Mouse (Mus musculus): ENCODE results near the gene Slc37a3. TPM values are rescaled to one million over a fixed set of nuclear protein-coding genes. Genes with fewer than 3 reads are reported as not detected.
A peak's percentile ranks its signal among the peaks of the same experiment; 100 is the strongest.

Gene Slc37a3
- polyA plus RNA-seq, 1 experiment from 2014 or later: 24.4 TPM

DNA sequence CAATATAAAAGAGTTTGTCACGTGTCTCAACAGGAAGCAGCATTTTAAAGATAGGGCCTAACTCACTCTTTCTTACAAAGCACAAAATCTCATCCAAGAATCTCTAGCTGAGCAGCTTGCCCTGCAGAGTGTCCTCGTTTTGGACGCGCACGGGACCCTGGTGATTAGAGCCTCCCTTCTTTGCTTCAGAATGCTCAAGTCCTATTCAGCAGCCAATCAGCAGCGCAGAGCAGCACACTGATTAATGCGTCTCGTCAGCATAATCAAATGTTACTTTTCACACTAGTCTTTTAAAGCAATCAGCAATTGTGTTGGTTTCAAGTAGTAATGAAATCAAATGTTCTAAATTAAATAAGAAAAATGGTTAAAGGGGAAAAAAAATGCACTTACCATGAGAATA is 39.1 kb downstream of the Slc37a3 start:
- no peaks in the 10 kb centered on the region for H3K27me3 ChIP-seq (replicated peaks; ENCODE audit: insufficient read depth, low read length)
- no peaks in the 10 kb centered on the region for H3K4me1 ChIP-seq (ENCODE audit: insufficient read depth, low read depth, low read length)
- DNase-seq (ENCODE audit: low spot score): no peak
- no peak overlapping the region for H3K9ac ChIP-seq (replicated peaks; ENCODE audit: low read depth)
- H3K4me2 ChIP-seq (replicated peaks; ENCODE audit: low read depth, low read length): no peak overlapping the region
- no peak for ATAC-seq
- H3K4me3 ChIP-seq (ENCODE audit: low read depth, low read length): no peak overlapping the region
- peaks cover 20% of the 10 kb centered on the region for H3K36me3 ChIP-seq (ENCODE audit: insufficient read depth, low read length)
- TF ChIP-seq EP300 (IDR thresholded peaks at IDR 0.05): no peak
- TF ChIP-seq CTCF (IDR thresholded peaks at IDR 0.05): no peak
- WGBS: 89% methylated on average over 8 of the region's 8 CpGs
- no peaks in the 10 kb centered on the region for H3K9me3 ChIP-seq (ENCODE audit: low read length)
- no peak overlapping the region for H3K27ac ChIP-seq (ENCODE audit: low read length)

DNA sequence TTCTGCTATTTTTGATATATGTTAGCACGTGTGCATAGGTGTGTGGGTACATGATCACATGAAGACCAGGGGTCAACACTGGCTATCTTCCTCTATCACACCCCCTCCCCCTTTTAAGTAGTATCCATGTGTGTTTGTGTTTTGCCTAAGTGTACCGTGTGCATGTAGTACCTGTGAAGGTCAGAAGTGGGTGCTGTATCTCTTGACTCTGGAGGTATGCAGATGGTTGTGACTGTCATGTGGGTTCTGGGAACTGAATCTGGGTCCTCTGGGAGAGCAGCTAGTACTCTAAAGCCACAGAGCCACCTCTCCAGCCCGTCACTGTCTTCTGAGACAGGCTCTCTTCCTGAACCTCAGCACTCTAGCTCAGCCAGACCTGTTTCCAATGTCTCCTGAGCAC is 42.6 kb downstream of the Slc37a3 start:
- H3K4me1 ChIP-seq (ENCODE audit: insufficient read depth, low read depth, low read length): no peaks in the 10 kb centered on the region
- no peaks in the 10 kb centered on the region for H3K9me3 ChIP-seq (ENCODE audit: low read length)
- H3K36me3 ChIP-seq (ENCODE audit: insufficient read depth, low read length): peaks cover 20% of the 10 kb centered on the region
- H3K27me3 ChIP-seq (replicated peaks; ENCODE audit: insufficient read depth, low read length): no peaks in the 10 kb centered on the region
- WGBS: 94% methylated on average over 3 of the region's 3 CpGs
- TF ChIP-seq EP300 (IDR thresholded peaks at IDR 0.05) (no peak), CTCF (IDR thresholded peaks at IDR 0.05) (peak; percentile 33)
- H3K4me3 ChIP-seq (ENCODE audit: low read depth, low read length): no peak overlapping the region
- no peak overlapping the region for H3K9ac ChIP-seq (replicated peaks; ENCODE audit: low read depth)
- ATAC-seq (no peak), DNase-seq (ENCODE audit: low spot score) (no peak)
- no peak overlapping the region for H3K27ac ChIP-seq (ENCODE audit: low read length)
- H3K4me2 ChIP-seq (replicated peaks; ENCODE audit: low read depth, low read length): no peak overlapping the region

DNA sequence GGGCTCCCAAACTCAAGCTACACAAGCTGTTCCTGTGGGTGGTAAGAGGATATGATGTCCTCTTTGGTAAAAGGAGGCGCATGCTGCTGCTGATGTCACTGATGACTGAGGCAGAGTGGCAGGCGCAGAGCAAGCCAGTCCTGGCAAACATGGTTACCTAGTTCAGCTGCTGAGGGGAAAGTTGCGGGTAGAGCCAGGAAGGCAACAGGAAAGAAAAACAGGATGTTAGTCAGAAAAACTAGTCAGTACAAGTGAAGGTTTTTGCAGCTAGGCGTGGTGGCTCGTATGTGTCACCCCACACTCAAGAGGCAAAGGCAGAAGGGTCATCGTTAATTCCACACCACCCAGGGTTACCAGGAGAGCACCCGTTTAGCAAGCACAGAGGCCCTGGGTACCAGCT is 43.3 kb downstream of the Slc37a3 start:
- no peak overlapping the region for H3K4me2 ChIP-seq (replicated peaks; ENCODE audit: low read depth, low read length)
- H3K27me3 ChIP-seq (replicated peaks; ENCODE audit: insufficient read depth, low read length): no peaks in the 10 kb centered on the region
- 81% methylated on average over 7 of the region's 7 CpGs for WGBS
- ATAC-seq (no peak), DNase-seq (ENCODE audit: low spot score) (no peak)
- H3K9me3 ChIP-seq (ENCODE audit: low read length): no peaks in the 10 kb centered on the region
- no peak overlapping the region for H3K27ac ChIP-seq (ENCODE audit: low read length)
- no peak overlapping the region for H3K4me3 ChIP-seq (ENCODE audit: low read depth, low read length)
- no peak overlapping the region for H3K9ac ChIP-seq (replicated peaks; ENCODE audit: low read depth)
- TF ChIP-seq CTCF (IDR thresholded peaks at IDR 0.05) (no peak), EP300 (IDR thresholded peaks at IDR 0.05) (no peak)
- H3K4me1 ChIP-seq (ENCODE audit: insufficient read depth, low read depth, low read length): no peaks in the 10 kb centered on the region
- H3K36me3 ChIP-seq (ENCODE audit: insufficient read depth, low read length): peaks cover 20% of the 10 kb centered on the region

DNA sequence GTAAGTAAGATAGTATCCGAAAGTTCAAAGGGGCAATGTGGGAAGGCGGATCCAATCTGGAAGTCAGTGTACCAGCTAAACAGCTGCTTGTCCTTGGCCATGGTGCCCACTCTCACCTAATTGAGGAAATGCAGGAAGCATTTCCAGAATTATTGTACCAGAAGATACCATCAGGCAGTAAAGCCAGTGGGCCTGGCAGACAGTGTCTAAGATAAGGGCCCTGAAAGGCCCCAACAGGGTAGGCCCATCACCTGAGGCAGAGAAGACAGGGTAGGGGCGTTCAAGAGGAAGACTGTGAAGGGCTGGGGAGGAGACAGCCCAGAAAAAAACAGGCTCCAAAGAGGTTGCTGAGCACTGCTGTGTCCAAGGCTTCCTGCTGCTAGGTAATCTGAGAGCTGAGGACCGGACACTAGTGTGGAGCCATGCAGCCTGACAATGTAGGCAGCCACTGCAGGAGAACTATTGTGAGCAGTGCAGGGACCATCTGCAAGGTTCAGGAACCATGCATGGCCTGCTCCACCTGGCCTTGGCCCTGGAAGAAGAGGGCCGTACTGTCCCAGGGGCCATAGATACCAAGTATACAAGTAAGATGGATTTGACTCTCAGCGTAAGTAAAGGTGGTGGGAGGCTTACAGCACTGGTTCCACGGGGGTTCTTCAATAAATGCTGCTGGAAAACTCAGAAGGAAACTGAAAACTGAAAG is 45.3 kb downstream of the Slc37a3 start:
- no peak overlapping the region for H3K4me2 ChIP-seq (replicated peaks; ENCODE audit: low read depth, low read length)
- no peak for ATAC-seq
- WGBS: 94% methylated on average over 7 of the region's 7 CpGs
- H3K4me3 ChIP-seq (ENCODE audit: low read depth, low read length): no peak overlapping the region
- no peak overlapping the region for H3K9ac ChIP-seq (replicated peaks; ENCODE audit: low read depth)
- no peaks in the 10 kb centered on the region for H3K9me3 ChIP-seq (ENCODE audit: low read length)
- DNase-seq (ENCODE audit: low spot score): no peak
- no peak overlapping the region for H3K27ac ChIP-seq (ENCODE audit: low read length)
- peaks cover 6% of the 10 kb centered on the region; the same call in 1 of the 2 replicates for H3K36me3 ChIP-seq (ENCODE audit: insufficient read depth, low read length)
- no peaks in the 10 kb centered on the region for H3K27me3 ChIP-seq (replicated peaks; ENCODE audit: insufficient read depth, low read length)
- no peaks in the 10 kb centered on the region for H3K4me1 ChIP-seq (ENCODE audit: insufficient read depth, low read depth, low read length)
- TF ChIP-seq CTCF (IDR thresholded peaks at IDR 0.05) (no peak), EP300 (IDR thresholded peaks at IDR 0.05) (no peak)

DNA sequence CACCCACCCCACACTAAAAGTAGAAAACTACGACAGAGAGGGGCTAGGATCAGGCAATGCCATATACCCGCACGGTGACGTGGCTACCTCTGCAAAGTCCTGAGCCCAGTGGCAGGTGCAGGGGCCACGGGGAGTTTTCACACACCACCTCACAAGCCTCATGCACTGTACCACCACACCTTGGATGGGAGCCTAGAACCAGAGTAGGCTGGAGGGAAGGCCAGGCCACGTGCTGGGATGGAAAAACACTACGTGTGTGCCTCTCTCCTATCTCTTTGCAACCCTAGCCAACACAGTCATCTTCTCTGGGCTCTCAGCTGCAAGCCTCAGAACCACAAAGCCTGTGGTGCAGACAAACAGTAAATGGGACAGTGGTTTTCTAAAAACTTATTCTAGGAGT is 46.5 kb downstream of the Slc37a3 start:
- Histone ChIP-seq H3K36me3 (ENCODE audit: insufficient read depth, low read length) (no peaks in the 10 kb centered on the region), H3K4me2 (replicated peaks; ENCODE audit: low read depth, low read length) (no peak overlapping the region), H3K9me3 (ENCODE audit: low read length) (no peaks in the 10 kb centered on the region), H3K9ac (replicated peaks; ENCODE audit: low read depth) (no peak overlapping the region), H3K4me1 (ENCODE audit: insufficient read depth, low read depth, low read length) (no peaks in the 10 kb centered on the region), H3K27me3 (replicated peaks; ENCODE audit: insufficient read depth, low read length) (no peaks in the 10 kb centered on the region), H3K27ac (ENCODE audit: low read length) (no peak overlapping the region), H3K4me3 (ENCODE audit: low read depth, low read length) (no peak overlapping the region)
- 93% methylated on average over 7 of the region's 7 CpGs for WGBS
- no peak for DNase-seq (ENCODE audit: low spot score)
- no peak for ATAC-seq
- TF ChIP-seq CTCF (IDR thresholded peaks at IDR 0.05): no peak
- TF ChIP-seq EP300 (IDR thresholded peaks at IDR 0.05): no peak

DNA sequence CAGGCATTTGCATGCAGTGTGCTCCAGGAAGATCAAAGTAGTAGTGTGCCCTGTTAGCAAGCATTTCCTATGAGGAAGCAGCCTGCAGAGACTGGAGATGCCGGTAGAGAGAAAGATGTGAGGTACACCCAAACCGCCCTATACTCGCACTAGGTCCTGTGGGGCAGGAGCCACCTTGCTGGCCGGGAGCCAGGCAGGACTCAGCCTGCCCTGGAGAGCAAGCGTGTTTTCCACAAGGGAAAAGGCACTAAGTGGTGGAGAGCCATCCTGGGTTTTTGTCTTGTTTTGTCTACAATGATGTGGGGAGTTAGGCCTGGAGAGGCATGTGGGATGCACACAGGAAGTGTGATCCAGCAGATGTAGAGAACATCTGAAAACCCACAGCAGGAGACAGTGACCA is 57.2 kb downstream of the Slc37a3 start:
- ATAC-seq: no peak
- no peak for TF ChIP-seq EP300 (IDR thresholded peaks at IDR 0.05)
- TF ChIP-seq CTCF (IDR thresholded peaks at IDR 0.05): no peak
- H3K27ac ChIP-seq (ENCODE audit: low read length): no peak overlapping the region
- 77% methylated on average over 5 of the region's 5 CpGs for WGBS
- no peak overlapping the region for H3K9ac ChIP-seq (replicated peaks; ENCODE audit: low read depth)
- H3K4me1 ChIP-seq (ENCODE audit: insufficient read depth, low read depth, low read length): no peaks in the 10 kb centered on the region
- H3K9me3 ChIP-seq (ENCODE audit: low read length): no peaks in the 10 kb centered on the region
- H3K27me3 ChIP-seq (replicated peaks; ENCODE audit: insufficient read depth, low read length): no peaks in the 10 kb centered on the region
- H3K4me2 ChIP-seq (replicated peaks; ENCODE audit: low read depth, low read length): no peak overlapping the region
- no peak overlapping the region for H3K4me3 ChIP-seq (ENCODE audit: low read depth, low read length)
- H3K36me3 ChIP-seq (ENCODE audit: insufficient read depth, low read length): no peaks in the 10 kb centered on the region
- no peak for DNase-seq (ENCODE audit: low spot score)

All from lung, postnatal 0 days (tissue).